Mouse (Mus musculus) heart, embryonic 16.5 days (tissue): ENCODE results near the gene Iffo1. TPM values are rescaled to one million over a fixed set of nuclear protein-coding genes. Genes with fewer than 3 reads are reported as not detected.
A peak's percentile ranks its signal among the peaks of the same experiment; 100 is the strongest.
"Not testable (repeated sequence)": the region's sequence is repeated elsewhere in the genome, so short reads cannot be mapped to it uniquely, and the experiment has no call there.

Source experiments
- ATAC-seq: fragments of 200-750 bp; cut with Nextera tagmentation; replicated peaks from 2 replicates; pipeline ENCODE4 v1.8.0; 2017; ENCODE audit warnings: moderate number of reproducible peaks; ENCODE audit not compliant: insufficient read depth, low FRiP score; ENCODE audit errors: extremely low read depth
- H3K27ac ChIP-seq: fragments of 300-500 bp; sonication (generic); 2 replicates; pipeline ENCODE4 v1.5.1; 2014; ENCODE audit warnings: mild to moderate bottlenecking, low read length, control low read depth, moderate library complexity
- H3K27me3 ChIP-seq: fragments of 300-500 bp; sonication (generic); 2 replicates; pipeline ENCODE4 v1.6.1; 2014; ENCODE audit warnings: low read length, mixed read lengths; ENCODE audit not compliant: control insufficient read depth, insufficient read depth
- H3K36me3 ChIP-seq: fragments of 300-500 bp; sonication (generic); 2 replicates; pipeline ENCODE4 v1.6.1; 2014; ENCODE audit not compliant: control insufficient read depth, insufficient read depth
- H3K4me1 ChIP-seq: fragments of 300-500 bp; sonication (generic); 2 replicates; pipeline ENCODE4 v1.6.1; 2014; ENCODE audit warnings: low read length, mixed read lengths; ENCODE audit not compliant: control insufficient read depth, insufficient read depth
- H3K4me2 ChIP-seq: fragments of 300-500 bp; sonication (generic); 2 replicates; pipeline ENCODE4 v1.6.1; 2014; ENCODE audit warnings: low read depth, mild to moderate bottlenecking, control low read depth, low read length
- H3K4me3 ChIP-seq: fragments of 300-500 bp; sonication (generic); 2 replicates; pipeline ENCODE4 v1.5.1; 2014; ENCODE audit warnings: mild to moderate bottlenecking, control low read depth, low read length
- H3K9ac ChIP-seq: fragments of 300-500 bp; sonication (generic); 2 replicates; pipeline ENCODE4 v1.6.1; 2014; ENCODE audit warnings: low read length, control low read depth
- H3K9me3 ChIP-seq: fragments of 300-500 bp; sonication (generic); replicated peaks from 2 replicates; pipeline ENCODE4 v1.6.1; 2016; ENCODE audit warnings: low read length; ENCODE audit not compliant: control insufficient read depth
- WGBS: fragments of 180-500 bp; shearing (Covaris S2); extraction: QIAGEN DNeasy Blood & Tissue Kit; methylation state at CpG from one replicate; pipeline ENCODE4 v1.1.7; 2014; 5-methylcytosine and 5-hydroxymethylcytosine counted together
- polyA plus RNA-seq: library from polyadenylated mRNA; unstranded; fragments of >200 nt; fragmentation: Nextera tagmentation; extraction: Ambion mirVana; gene quantifications from 2 replicates; pipeline ENCODE4 v1.2.1, GENCODE M21; 2015

Gene Iffo1
- polyA plus RNA-seq, 1 experiment from 2014 or later = 11.7 TPM

DNA sequence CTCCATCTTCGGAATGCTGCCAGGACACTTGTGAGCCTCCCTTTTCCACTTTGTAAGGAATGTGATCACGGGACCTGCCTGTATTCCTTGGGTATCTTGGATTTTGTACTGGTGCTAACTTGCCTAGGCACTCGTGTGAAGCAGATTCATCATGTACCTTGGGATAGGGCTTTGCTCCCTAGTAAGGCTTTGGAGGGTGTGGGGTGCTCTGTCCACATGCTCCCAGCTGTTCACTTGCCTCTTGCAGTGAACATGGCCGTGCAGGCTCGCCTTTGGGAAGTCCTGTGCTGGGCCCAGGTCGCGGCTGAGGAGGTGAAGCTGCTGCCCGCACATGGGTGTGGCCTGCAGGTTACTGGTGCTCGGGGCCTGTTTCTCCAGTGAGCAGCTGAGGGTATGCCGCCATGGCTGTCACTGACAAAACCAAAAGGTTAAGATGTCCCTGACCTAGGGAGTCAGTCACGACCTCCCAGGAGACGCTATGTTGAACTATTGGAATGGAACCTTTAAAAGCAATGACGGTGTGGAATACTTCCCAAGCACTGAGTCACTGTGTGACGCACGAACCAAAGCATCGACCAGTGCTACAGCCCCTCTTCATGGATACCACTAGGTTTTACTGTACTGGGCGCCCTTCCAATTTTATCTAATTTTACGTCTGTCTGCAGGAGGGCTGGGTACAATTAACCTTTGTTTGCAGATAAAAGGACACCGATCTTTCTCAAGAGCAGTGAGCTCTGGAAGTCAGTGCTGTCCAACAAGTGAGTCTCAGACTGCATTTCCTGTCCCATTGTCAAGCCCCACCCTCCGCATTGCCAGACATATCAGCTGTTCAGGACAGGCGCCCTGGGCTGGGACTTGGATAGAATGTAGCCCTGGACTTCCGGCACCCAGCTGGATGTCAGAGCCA is 16.1 kb downstream of the Iffo1 start:
- H3K4me1 ChIP-seq = peaks cover 17% of the 10 kb centered on the region
- H3K4me3 ChIP-seq = peak overlapping the region; percentile 90
- peak overlapping the region; percentile 60 for H3K9ac ChIP-seq
- peak overlapping the region; percentile 85 for H3K27ac ChIP-seq
- 0 out of 2 replicates have a peak, but pooled peaks have one; percentile 4 for ATAC-seq
- no peaks in the 10 kb centered on the region for H3K9me3 ChIP-seq
- peaks cover 31% of the 10 kb centered on the region for H3K36me3 ChIP-seq
- 17% methylated on average over 22 of the region's 22 CpGs for WGBS
- H3K27me3 ChIP-seq = no peaks in the 10 kb centered on the region
- H3K4me2 ChIP-seq = peak overlapping the region; percentile 76

GRCm38 (mm10) chr6:125161971-125162370 is 16.9 kb downstream of the Iffo1 start:
- ATAC-seq, H3K9me3 ChIP-seq, H3K27me3 ChIP-seq, H3K9ac ChIP-seq: not testable (repeated sequence)
- H3K4me2 ChIP-seq = peak overlapping the region; percentile 76
- H3K4me1 ChIP-seq = peaks cover 22% of the 10 kb centered on the region
- 17% methylated on average over 3 of the region's 5 CpGs for WGBS
- H3K36me3 ChIP-seq = peaks cover 31% of the 10 kb centered on the region
- peak overlapping the region; percentile 85 for H3K27ac ChIP-seq
- peak overlapping the region; percentile 90 for H3K4me3 ChIP-seq

GRCm38 (mm10) chr6:125162615-125163305 is 17.7 kb downstream of the Iffo1 start:
- H3K9me3 ChIP-seq, H3K27me3 ChIP-seq, ATAC-seq: not testable (repeated sequence)
- Histone ChIP-seq H3K4me2 (peak overlapping the region; percentile 76), H3K4me3 (peak overlapping the region; percentile 90), H3K9ac (peak overlapping the region; percentile 65), H3K36me3 (peaks cover 26% of the 10 kb centered on the region), H3K27ac (peak overlapping the region; percentile 67), H3K4me1 (peaks cover 30% of the 10 kb centered on the region)
- 31% methylated on average over 11 of the region's 16 CpGs for WGBS

- 3% methylated on average over 20 of the region's 20 CpGs for WGBS
- H3K4me3 ChIP-seq = peak overlapping the region; percentile 90
- no peaks in the 10 kb centered on the region for H3K9me3 ChIP-seq
- peaks cover 33% of the 10 kb centered on the region for H3K4me1 ChIP-seq
- peaks cover 31% of the 10 kb centered on the region for H3K36me3 ChIP-seq
- H3K27ac ChIP-seq = peak overlapping the region; percentile 98
- peak overlapping the region; percentile 76 for H3K4me2 ChIP-seq
- H3K9ac ChIP-seq = peak overlapping the region; percentile 99
- no peaks in the 10 kb centered on the region for H3K27me3 ChIP-seq
- ATAC-seq = no peak
These were observed 19.0 kb downstream of the Iffo1 start for GRCm38 (mm10) chr6:125163801-125164657.

GRCm38 (mm10) chr6:125164672-125165327 is 19.8 kb downstream of the Iffo1 start:
- Histone ChIP-seq H3K9me3 (no peaks in the 10 kb centered on the region), H3K4me3 (peak overlapping the region; percentile 90), H3K4me2 (peak overlapping the region; percentile 76), H3K36me3 (peaks cover 31% of the 10 kb centered on the region), H3K27ac (peak overlapping the region; percentile 98), H3K27me3 (no peaks in the 10 kb centered on the region), H3K4me1 (peaks cover 33% of the 10 kb centered on the region), H3K9ac (peak overlapping the region; percentile 99)
- WGBS = under 1% methylated on average over 39 of the region's 39 CpGs
- ATAC-seq = peak; percentile 2; the same call in 1 of the 2 replicates

DNA sequence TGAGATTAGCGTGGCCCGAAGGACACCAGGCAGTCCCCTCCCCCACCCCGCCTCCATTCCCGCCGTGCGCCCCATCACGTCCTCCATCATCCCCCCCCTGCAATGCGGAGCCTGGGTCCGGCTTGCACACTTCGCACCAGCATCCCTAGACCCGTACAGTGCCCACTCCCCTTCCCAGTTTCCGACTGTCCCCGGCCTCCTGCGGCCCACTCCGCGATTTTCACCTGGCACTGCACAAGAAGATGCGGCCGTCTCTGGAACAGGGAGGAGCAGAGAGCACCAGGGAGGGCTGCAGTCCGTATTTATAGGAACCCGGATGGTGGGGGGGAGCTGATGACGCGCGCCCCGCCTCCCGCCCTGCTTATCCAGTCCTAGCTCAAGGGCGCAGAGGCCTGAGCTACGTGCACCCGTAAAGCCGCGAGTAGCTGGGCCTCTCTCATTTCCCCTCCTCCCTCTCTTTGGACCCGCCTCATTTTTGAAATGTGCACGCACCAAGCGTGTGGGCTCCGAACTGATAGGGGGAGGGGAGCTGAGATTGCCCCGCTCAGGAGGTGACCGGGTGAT is 20.4 kb downstream of the Iffo1 start:
- Histone ChIP-seq H3K36me3 (peaks cover 37% of the 10 kb centered on the region), H3K4me3 (peak overlapping the region; percentile 90), H3K4me2 (peak overlapping the region; percentile 76), H3K9me3 (no peaks in the 10 kb centered on the region), H3K9ac (peak overlapping the region; percentile 99), H3K4me1 (peaks cover 33% of the 10 kb centered on the region), H3K27me3 (no peaks in the 10 kb centered on the region), H3K27ac (peak overlapping the region; percentile 99)
- ATAC-seq = peak; percentile 84
- 0% methylated on average over 36 of the region's 36 CpGs for WGBS

DNA sequence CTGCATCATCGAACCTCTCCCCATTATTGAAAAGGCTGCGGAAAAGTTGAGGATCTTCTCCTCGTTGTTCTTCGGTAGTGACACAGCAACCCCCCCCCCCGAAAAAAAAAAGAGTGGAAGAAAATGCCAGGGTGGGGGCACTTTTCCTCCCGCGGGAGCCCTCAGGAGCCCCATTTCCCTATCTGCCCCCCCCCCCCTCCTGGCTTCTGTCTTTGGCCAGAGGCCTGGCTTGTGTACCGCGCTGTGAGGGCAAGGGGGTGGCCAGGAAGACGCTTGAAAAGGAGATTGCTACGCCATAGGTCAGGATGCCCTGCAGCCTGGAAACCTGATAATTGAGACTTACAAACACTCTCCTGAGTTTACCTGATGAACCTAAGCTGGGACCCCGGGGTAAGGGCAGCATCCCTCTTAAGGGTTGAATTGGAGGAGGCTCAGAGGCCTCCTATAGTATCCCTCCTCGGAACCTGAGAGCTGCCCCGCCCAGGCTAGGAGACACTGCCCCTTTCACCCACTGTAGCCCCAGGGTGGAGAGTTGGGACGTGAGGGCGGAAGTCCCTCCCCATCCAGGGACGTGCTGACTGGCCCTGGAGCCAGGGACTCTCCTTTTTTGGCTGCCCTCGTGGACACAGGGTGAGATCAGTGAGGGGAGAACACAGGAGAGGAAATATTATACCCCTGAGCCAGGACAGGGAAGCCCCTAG is 21.2 kb downstream of the Iffo1 start, which contains the start of gene Gapdh:
Gene Gapdh, minus strand, starts transcription at position 417 of the 701 bp plus-strand sequence.
- Histone ChIP-seq H3K27me3 (no peaks in the 10 kb centered on the region), H3K36me3 (peaks cover 40% of the 10 kb centered on the region), H3K4me3 (peak within 1 kb of the TSS; percentile 90), H3K4me2 (peak within 1 kb of the TSS; percentile 76), H3K4me1 (peaks cover 28% of the 10 kb centered on the region), H3K9ac (peak within 1 kb of the TSS; percentile 99), H3K27ac (peak within 1 kb of the TSS; percentile 99), H3K9me3 (no peaks in the 10 kb centered on the region)
- peak; percentile 80 for ATAC-seq
- 0% methylated on average over 16 of the region's 18 CpGs for WGBS
